ENCODE assay signal across 13 mouse cellular contexts in genomic region chr7:24372300-24372699, GRCm38 (mm10). TPM values are rescaled to one million over a fixed set of nuclear protein-coding genes. Genes with fewer than 3 reads are reported as not detected.
DNase-seq lines count a peak whose midpoint lies in the region; ATAC-seq and TF ChIP-seq lines count a peak whose summit lies in the region.
"Had no signal": no experiment of that assay in that cellular context is flagged by ENCODE, and none has a peak within 500 bp of the region (broad histone marks: within the 10 kb centered on the region; RNA-seq: fewer than 3 reads in every experiment).

No protein-coding gene starts in this region.

- no peaks in the 10 kb centered on the region for H3K79me2 ChIP-seq in liver, adult 2 months (ENCODE audit: control insufficient read depth, insufficient read depth, low read length)

- H3K4me2 ChIP-seq in hindbrain, embryonic 12.5 days (replicated peaks), result no peak overlapping the region
- H3K4me2 ChIP-seq: midbrain, embryonic 13.5 days had no signal

- H3K27ac ChIP-seq in hindbrain, embryonic 10.5 days, result peak overlapping the region; percentile 53; the same call in 1 of the 2 replicates
- no peak overlapping the region for H3K27ac ChIP-seq in hindbrain, embryonic 12.5 days
- peak overlapping the region; percentile 37; the same call in 1 of the 2 replicates for H3K27ac ChIP-seq in liver, adult 2 months (replicated peaks; ENCODE audit: insufficient read depth, low read depth, low read length)

- H3K36me3 ChIP-seq in hindbrain, embryonic 10.5 days, result no peaks in the 10 kb centered on the region
- no peaks in the 10 kb centered on the region for H3K36me3 ChIP-seq in hindbrain, embryonic 12.5 days
- peaks cover 50% of the 10 kb centered on the region for H3K36me3 ChIP-seq in G1E (replicated peaks)
- no peaks in the 10 kb centered on the region for H3K36me3 ChIP-seq in liver, adult 2 months (ENCODE audit: control insufficient read depth, insufficient read depth, low read length)
- peaks cover 19% of the 10 kb centered on the region for H3K36me3 ChIP-seq in megakaryocyte, embryonic 14.5 days (replicated peaks; ENCODE audit: low read length)
- H3K36me3 ChIP-seq: midbrain, embryonic 13.5 days had no signal

- peaks cover 5% of the 10 kb centered on the region; the same call in 1 of the 2 replicates for H3K9me3 ChIP-seq in hindbrain, embryonic 10.5 days
- H3K9me3 ChIP-seq in hindbrain, embryonic 12.5 days (replicated peaks), result no peaks in the 10 kb centered on the region
- no peaks in the 10 kb centered on the region for H3K9me3 ChIP-seq in G1E (replicated peaks)
- H3K9me3 ChIP-seq in megakaryocyte, embryonic 14.5 days, result no peaks in the 10 kb centered on the region
- H3K9me3 ChIP-seq: midbrain, embryonic 13.5 days had no signal

- H3K27me3 ChIP-seq in hindbrain, embryonic 10.5 days (ENCODE audit: insufficient read depth, poor library complexity, severe bottlenecking), result peaks cover 10% of the 10 kb centered on the region
- H3K27me3 ChIP-seq in hindbrain, embryonic 12.5 days, result peaks cover 6% of the 10 kb centered on the region
- no peaks in the 10 kb centered on the region for H3K27me3 ChIP-seq in G1E (ENCODE audit: insufficient read depth, low read length)
- peaks cover 7% of the 10 kb centered on the region; the same call in 1 of the 2 replicates for H3K27me3 ChIP-seq in liver, adult 2 months (ENCODE audit: control insufficient read depth, insufficient read depth, low read length)
- no peaks in the 10 kb centered on the region for H3K27me3 ChIP-seq in megakaryocyte, embryonic 14.5 days (replicated peaks)

- no peak overlapping the region for H3K9ac ChIP-seq in hindbrain, embryonic 12.5 days
- no peak overlapping the region for H3K9ac ChIP-seq in liver, adult 2 months (ENCODE audit: low read depth, low read length)
- H3K9ac ChIP-seq: forebrain, postnatal 0 days; midbrain, embryonic 13.5 days had no signal

- DNase-seq in hindbrain, embryonic 10.5 days (ENCODE audit: low spot score), result no peak
- no peak for DNase-seq in G1E (ENCODE audit: low spot score)
- no peak for DNase-seq in liver, adult 2 months (ENCODE audit: extremely low read depth, low read depth, low spot score)
- DNase-seq in embryo, embryonic 11 days, result no peak
- no peak for DNase-seq in cerebellum, postnatal 4 days (ENCODE audit: low spot score in 2 of 2)
- DNase-seq in adrenal gland, postnatal 10 days, result no peak
- DNase-seq: cerebellum, adult 18-20 months; forebrain, postnatal 0 days; kidney, adult 2 months had no signal

- no peak for ATAC-seq in hindbrain, embryonic 12.5 days (ENCODE audit: low FRiP score)
- no peak for ATAC-seq in G1E (ENCODE audit: extremely low read depth, insufficient number of reproducible peaks, low FRiP score, poor library complexity, severe bottlenecking)
- ATAC-seq: forebrain, postnatal 0 days; midbrain, embryonic 13.5 days had no signal

- TF ChIP-seq CTCF in G1E (IDR thresholded peaks at IDR 0.05; ENCODE audit: low read depth, low read length), result no peak
- TF ChIP-seq CTCF in liver, adult 2 months (IDR thresholded peaks at IDR 0.05; ENCODE audit: low read depth, low read length), result no peak

- WGBS in hindbrain, embryonic 10.5 days, result 84% methylated on average over 11 of the region's 11 CpGs
- WGBS in hindbrain, embryonic 12.5 days, result 86% methylated on average over 9 of the region's 11 CpGs
- 76% methylated on average over 11 of the region's 11 CpGs for WGBS in liver, adult 2 months

- H3K4me1 ChIP-seq in hindbrain, embryonic 10.5 days (replicated peaks), result peaks cover 23% of the 10 kb centered on the region
- H3K4me1 ChIP-seq in hindbrain, embryonic 12.5 days, result peaks cover 15% of the 10 kb centered on the region
- peaks cover 82% of the 10 kb centered on the region for H3K4me1 ChIP-seq in G1E (ENCODE audit: insufficient read depth, low read depth, low read length)
- no peaks in the 10 kb centered on the region for H3K4me1 ChIP-seq in liver, adult 2 months (ENCODE audit: control insufficient read depth, insufficient read depth, low read length)
- peaks cover 77% of the 10 kb centered on the region for H3K4me1 ChIP-seq in megakaryocyte, embryonic 14.5 days

- H3K4me3 ChIP-seq in hindbrain, embryonic 10.5 days, result 0 out of 2 replicates have a peak overlapping the region, but pooled peaks have one; percentile 9
- H3K4me3 ChIP-seq in hindbrain, embryonic 12.5 days, result no peak overlapping the region
- peak overlapping the region; percentile 81 for H3K4me3 ChIP-seq in G1E (ENCODE audit: low read depth, low read length)
- H3K4me3 ChIP-seq in liver, adult 2 months (ENCODE audit: insufficient read depth, low read depth, low read length), result no peak overlapping the region
- H3K4me3 ChIP-seq in megakaryocyte, embryonic 14.5 days (replicated peaks), result peak overlapping the region; percentile 88
- H3K4me3 ChIP-seq: midbrain, embryonic 13.5 days had no signal

- no peak for TF ChIP-seq POLR2A in liver, adult 2 months (IDR thresholded peaks at IDR 0.05; ENCODE audit: extremely low read depth, insufficient read depth, low read length)

RNA-seq across cellular contexts. Expression of gene Kcnn4, which starts 2.2 kb away (rescaled TPM):
- 3.9 and 4.2 TPM in 2 replicates for polyA plus RNA-seq in hindbrain, embryonic 10.5 days (2016; fragmentation: Nextera tagmentation; extraction: Ambion mirVana)
- polyA plus RNA-seq in hindbrain, embryonic 12.5 days (2016; fragmentation: Nextera tagmentation; extraction: Ambion mirVana), result 2.1 and 2.4 TPM in 2 replicates
- total RNA-seq in G1E (2014; fragmentation: Nextera tagmentation) (14.0 and 40.3 TPM in 2 replicates), G1E (2017) (20.4 and 22.9 TPM in 2 replicates)
- 66.2 and 70.4 TPM in 2 replicates for polyA plus RNA-seq in G1E (2012)
- 0.20 and 0.83 TPM in 2 replicates for total RNA-seq in liver, adult 2 months (2014; rRNA removed)
- 0.55 and 0.66 TPM in 2 replicates for polyA plus RNA-seq in liver, adult 2 months (2012; rRNA removed)
- 9.0 and 25.3 TPM in 2 replicates for polyA plus RNA-seq in megakaryocyte, embryonic 14.5 days (2012; ENCODE audit: insufficient read depth, low replicate concordance)
- total RNA-seq in adrenal gland, postnatal 10 days (2021), result 1 to 10 TPM; 4.2 to 5.4 TPM

RNA-seq across cellular contexts. Expression of gene Lypd5, which starts 23.3 kb away (rescaled TPM):
- polyA plus RNA-seq in hindbrain, embryonic 10.5 days (2016; fragmentation: Nextera tagmentation; extraction: Ambion mirVana), result not detected in 2 replicates
- not detected in 2 replicates for polyA plus RNA-seq in hindbrain, embryonic 12.5 days (2016; fragmentation: Nextera tagmentation; extraction: Ambion mirVana)
- not detected in 2 replicates for total RNA-seq in G1E (2014; fragmentation: Nextera tagmentation)
- not detected in 2 replicates for total RNA-seq in G1E (2017)
- polyA plus RNA-seq in G1E (2012), result not detected in 2 replicates
- not detected in 2 replicates for total RNA-seq in liver, adult 2 months (2014; rRNA removed)
- not detected in 2 replicates for polyA plus RNA-seq in liver, adult 2 months (2012; rRNA removed)
- polyA plus RNA-seq in megakaryocyte, embryonic 14.5 days (2012; ENCODE audit: insufficient read depth, low replicate concordance), result not detected in 2 replicates
- not detected for total RNA-seq in adrenal gland, postnatal 10 days (2021)
- total RNA-seq: ES-E14; forebrain, postnatal 0 days had no signal
- polyA plus RNA-seq: forebrain, postnatal 0 days; kidney, adult 2 months; midbrain, embryonic 13.5 days had no signal

RNA-seq across cellular contexts. Expression of gene Smg9, which starts 27.1 kb away (rescaled TPM):
- 27.4 and 32.7 TPM in 2 replicates for polyA plus RNA-seq in hindbrain, embryonic 10.5 days (2016; fragmentation: Nextera tagmentation; extraction: Ambion mirVana)
- 28.9 and 29.5 TPM in 2 replicates for polyA plus RNA-seq in hindbrain, embryonic 12.5 days (2016; fragmentation: Nextera tagmentation; extraction: Ambion mirVana)
- 21.7 and 77.3 TPM in 2 replicates for total RNA-seq in G1E (2014; fragmentation: Nextera tagmentation)
- total RNA-seq in G1E (2017), result 16.1 and 19.1 TPM in 2 replicates
- 61.5 and 67.4 TPM in 2 replicates for polyA plus RNA-seq in G1E (2012)
- 3.7 and 5.0 TPM in 2 replicates for total RNA-seq in liver, adult 2 months (2014; rRNA removed)
- 11.7 and 17.8 TPM in 2 replicates for polyA plus RNA-seq in liver, adult 2 months (2012; rRNA removed)
- 42.3 and 58.9 TPM in 2 replicates for polyA plus RNA-seq in megakaryocyte, embryonic 14.5 days (2012; ENCODE audit: insufficient read depth, low replicate concordance)
- total RNA-seq in adrenal gland, postnatal 10 days (2021), result 10 to 100 TPM; 19.5 to 24.1 TPM

RNA-seq across cellular contexts. Expression of gene Tescl, which starts 38.6 kb away (rescaled TPM):
- polyA plus RNA-seq in hindbrain, embryonic 10.5 days (2016; fragmentation: Nextera tagmentation; extraction: Ambion mirVana), result 0.25 TPM in 1 of 2 replicates, not detected in the other
- not detected in 2 replicates for polyA plus RNA-seq in hindbrain, embryonic 12.5 days (2016; fragmentation: Nextera tagmentation; extraction: Ambion mirVana)
- total RNA-seq in G1E (2014; fragmentation: Nextera tagmentation) (not detected in 2 replicates), G1E (2017) (not detected in 2 replicates)
- not detected in 2 replicates for polyA plus RNA-seq in G1E (2012)
- not detected in 2 replicates for total RNA-seq in liver, adult 2 months (2014; rRNA removed)
- polyA plus RNA-seq in liver, adult 2 months (2012; rRNA removed), result not detected in 2 replicates
- polyA plus RNA-seq in megakaryocyte, embryonic 14.5 days (2012; ENCODE audit: insufficient read depth, low replicate concordance), result not detected in 2 replicates
- total RNA-seq in adrenal gland, postnatal 10 days (2021), result under 1 TPM; 0.36 to 0.42 TPM
- total RNA-seq: forebrain, postnatal 0 days had no signal
- polyA plus RNA-seq: forebrain, postnatal 0 days; midbrain, embryonic 13.5 days had no signal

RNA-seq across cellular contexts. Expression of gene Zfp94, which starts 55.8 kb away (rescaled TPM):
- polyA plus RNA-seq in hindbrain, embryonic 10.5 days (2016; fragmentation: Nextera tagmentation; extraction: Ambion mirVana), result 10.8 and 13.2 TPM in 2 replicates
- 15.6 and 18.2 TPM in 2 replicates for polyA plus RNA-seq in hindbrain, embryonic 12.5 days (2016; fragmentation: Nextera tagmentation; extraction: Ambion mirVana)
- total RNA-seq in G1E (2014; fragmentation: Nextera tagmentation) (8.9 and 12.5 TPM in 2 replicates), G1E (2017) (5.4 and 6.0 TPM in 2 replicates)
- polyA plus RNA-seq in G1E (2012), result 3.1 and 3.5 TPM in 2 replicates
- 2.4 and 2.8 TPM in 2 replicates for total RNA-seq in liver, adult 2 months (2014; rRNA removed)
- 2.6 and 3.3 TPM in 2 replicates for polyA plus RNA-seq in liver, adult 2 months (2012; rRNA removed)
- 1.1 TPM in 1 of 2 replicates, not detected in the other for polyA plus RNA-seq in megakaryocyte, embryonic 14.5 days (2012; ENCODE audit: insufficient read depth, low replicate concordance)
- total RNA-seq in adrenal gland, postnatal 10 days (2021), result 1 to 10 TPM; 2.7 to 6.4 TPM

Comparison
In these comparisons a context has a peak if more than half of its experiments do, and no peak if none do; other contexts are left out.
1. H3K4me3 ChIP-seq: peak in hindbrain, embryonic 10.5 days (single experiment), G1E (single experiment) and megakaryocyte, embryonic 14.5 days (single experiment); none in hindbrain, embryonic 12.5 days (single experiment) and liver, adult 2 months (single experiment).